In genomic region chr8:20581081-20581480, GRCm38 (mm10) we compare ENCODE assay signal across 13 mouse cellular contexts. TPM values are rescaled to one million over a fixed set of nuclear protein-coding genes. Genes with fewer than 3 reads are reported as not detected.
A peak's percentile ranks its signal among the peaks of the same experiment; 100 is the strongest.
DNase-seq lines count a peak whose midpoint lies in the region; ATAC-seq and TF ChIP-seq lines count a peak whose summit lies in the region.
"Not testable (repeated sequence)": the region's sequence is repeated elsewhere in the genome, so short reads cannot be mapped to it uniquely, and the experiment has no call there.
"Had no signal": no experiment of that assay in that cellular context is flagged by ENCODE, and none has a peak within 500 bp of the region (broad histone marks: within the 10 kb centered on the region; RNA-seq: fewer than 3 reads in every experiment).

No protein-coding gene starts in this region.

- H3K36me3 ChIP-seq in ES-Bruce4 (ENCODE audit: control insufficient read depth, insufficient read depth, low read length, poor library complexity, severe bottlenecking); embryonic facial prominence, embryonic 10.5 days (replicated peaks); limb, embryonic 11.5 days (ENCODE audit: control insufficient read depth, insufficient read depth, low read length): not testable (repeated sequence)

- 94% methylated on average over 5 of the region's 6 CpGs for WGBS in embryonic facial prominence, embryonic 10.5 days
- 88% methylated on average over 3 of the region's 6 CpGs for WGBS in limb, embryonic 11.5 days

- not testable (repeated sequence) for TF ChIP-seq CTCF in ES-Bruce4 (IDR thresholded peaks at IDR 0.05; ENCODE audit: low read depth, low read length)

- H3K9me3 ChIP-seq in ES-Bruce4 (replicated peaks; ENCODE audit: control insufficient read depth, insufficient read depth, low read length, poor library complexity, severe bottlenecking); embryonic facial prominence, embryonic 10.5 days; limb, embryonic 11.5 days (ENCODE audit: control insufficient read depth, low read length): not testable (repeated sequence)

- not testable (repeated sequence) for H3K4me2 ChIP-seq in limb, embryonic 11.5 days (ENCODE audit: low read depth, severe bottlenecking)

- not testable (repeated sequence) for TF ChIP-seq POLR2A in ES-Bruce4 (IDR thresholded peaks at IDR 0.05; ENCODE audit: insufficient read depth, low read length)

- not testable (repeated sequence) for H3K27me3 ChIP-seq in ES-Bruce4 (ENCODE audit: control insufficient read depth, insufficient read depth, low read length, poor library complexity, severe bottlenecking); embryonic facial prominence, embryonic 10.5 days (replicated peaks; ENCODE audit: low read depth, poor library complexity, severe bottlenecking); limb, embryonic 11.5 days (ENCODE audit: control insufficient read depth, insufficient read depth, low read length)

- not testable (repeated sequence) for H3K4me3 ChIP-seq in ES-Bruce4 (ENCODE audit: low read depth, low read length); embryonic facial prominence, embryonic 10.5 days; limb, embryonic 11.5 days (ENCODE audit: low read depth, low read length)

- ATAC-seq in limb, embryonic 11.5 days (ENCODE audit: insufficient number of reproducible peaks, low FRiP score, low TSS enrichment, low read depth) = not testable (repeated sequence)

- not testable (repeated sequence) for TF ChIP-seq EP300 in ES-Bruce4 (IDR thresholded peaks at IDR 0.05; ENCODE audit: insufficient read depth, low read depth, low read length)

- H3K27ac ChIP-seq in ES-Bruce4 (ENCODE audit: insufficient read depth, low read length) = peak overlapping the region; percentile 58; the same call in 1 of the 2 replicates
- H3K27ac ChIP-seq in embryonic facial prominence, embryonic 10.5 days (replicated peaks); limb, embryonic 11.5 days (replicated peaks; ENCODE audit: low read depth, low read length): not testable (repeated sequence)

- not testable (repeated sequence) for H3K9ac ChIP-seq in ES-Bruce4 (ENCODE audit: low read depth, poor library complexity, severe bottlenecking); limb, embryonic 11.5 days (ENCODE audit: low read length)

- peak; percentile 6 for DNase-seq in embryonic facial prominence, embryonic 10.5 days (ENCODE audit: low spot score)
- DNase-seq in heart, postnatal 4 days = peak; percentile 4
- DNase-seq in left cerebral cortex, adult 18-20 months (ENCODE audit: low spot score in 2 of 2) = peak; percentile 40 to 69
- peak; percentile 16 for DNase-seq in limb, embryonic 11.5 days (ENCODE audit: low spot score)
- DNase-seq in naive thymus-derived CD4-positive, alpha-beta T cell, adult 2 months (ENCODE audit: low read depth) = peak; percentile 0
- DNase-seq in right cerebral cortex, postnatal 25 days = peak; percentile 10

- not testable (repeated sequence) for H3K4me1 ChIP-seq in ES-Bruce4 (ENCODE audit: control insufficient read depth, insufficient read depth, low read length); embryonic facial prominence, embryonic 10.5 days; limb, embryonic 11.5 days (ENCODE audit: control insufficient read depth, insufficient read depth, low read length)

RNA-seq across cellular contexts. Expression of gene Gm21119, which starts 33.6 kb away (rescaled TPM):
- 0.75 TPM in 1 of 2 replicates, not detected in the other for polyA plus RNA-seq in ES-Bruce4 (2011; ENCODE audit: insufficient read depth, insufficient read length, low read depth, missing spikeins)
- polyA plus RNA-seq in embryonic facial prominence, embryonic 10.5 days (2016; fragmentation: Nextera tagmentation; extraction: Ambion mirVana) = 0.12 TPM in 1 of 2 replicates, not detected in the other
- 1 to 10 TPM; 1.3 to 1.5 TPM for total RNA-seq in heart, postnatal 4 days (2021)
- 1 to 10 TPM; 1.0 to 1.3 TPM for total RNA-seq in left cerebral cortex, adult 18-20 months (2021)
- not detected in 2 replicates for polyA plus RNA-seq in limb, embryonic 11.5 days (2014; fragmentation: Nextera tagmentation; extraction: Ambion mirVana)
- polyA plus RNA-seq: activated CD4-positive, CD25-positive, alpha-beta regulatory T cell, adult 4 months; forebrain, embryonic 15.5 days; heart, postnatal 0 days; hindbrain, embryonic 12.5 days; liver, adult 2 months; stomach, embryonic 16.5 days had no signal

Comparison
In these comparisons a context has a peak if more than half of its experiments do, and no peak if none do; other contexts are left out.
1. DNase-seq: peak in every context shown above with its lines; median percentile 54 in left cerebral cortex, adult 18-20 months; 16 in limb, embryonic 11.5 days; 10 in right cerebral cortex, postnatal 25 days; 6 in embryonic facial prominence, embryonic 10.5 days; 4 in heart, postnatal 4 days; 0 in naive thymus-derived CD4-positive, alpha-beta T cell, adult 2 months.